Mouse (Mus musculus) kidney, postnatal 25 days (tissue): Measurements from ENCODE around the gene Rapgefl1.

Source experiments
- DNase-seq, 2 experiments: peaks; one replicate each; pipeline ENCODE4 v3.0.0; 2021; ENCODE audit warnings: mixed read lengths in 2 of 2

The Rapgefl1 gene

DNA sequence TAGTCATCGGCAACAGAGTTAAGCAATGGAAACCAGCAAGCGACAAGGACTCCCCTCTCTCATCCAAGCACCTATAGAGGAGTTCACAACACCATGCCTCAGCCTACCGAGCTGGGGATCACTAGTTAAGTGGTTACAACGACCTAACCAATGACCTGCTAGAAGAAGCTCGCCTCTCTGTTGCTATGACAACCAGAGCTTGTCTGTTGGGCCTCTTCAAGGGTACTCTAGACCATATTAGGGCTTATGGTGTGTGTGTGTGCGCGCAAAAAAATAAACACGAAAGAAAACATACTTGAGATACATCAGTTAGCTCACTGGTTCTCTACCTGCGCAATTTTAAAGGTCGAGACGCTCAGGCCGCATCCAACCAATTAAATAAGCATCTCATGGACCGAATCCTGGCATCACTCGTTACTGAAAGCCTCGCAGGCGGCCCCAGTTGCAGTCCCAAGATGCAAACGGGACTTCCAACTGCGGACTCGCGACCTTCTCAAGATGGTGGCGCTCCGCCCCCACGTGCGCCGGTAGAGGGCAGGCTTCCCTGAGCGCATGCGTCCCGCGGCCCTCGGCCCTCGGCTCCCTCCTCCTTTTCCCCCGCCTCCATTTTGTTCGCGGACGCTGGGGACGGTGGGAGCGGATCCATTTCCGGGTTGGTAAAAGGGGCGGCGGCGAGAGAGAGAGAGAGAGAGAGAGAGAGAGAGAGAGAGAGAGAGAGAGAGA lies 26.6 kb downstream of the Rapgefl1 start, which contains the start of gene Wipf2:
TSS of gene Wipf2 (plus strand) at position 611 of the 723 bp plus-strand sequence.
- peak; percentile 97 for DNase-seq

DNA sequence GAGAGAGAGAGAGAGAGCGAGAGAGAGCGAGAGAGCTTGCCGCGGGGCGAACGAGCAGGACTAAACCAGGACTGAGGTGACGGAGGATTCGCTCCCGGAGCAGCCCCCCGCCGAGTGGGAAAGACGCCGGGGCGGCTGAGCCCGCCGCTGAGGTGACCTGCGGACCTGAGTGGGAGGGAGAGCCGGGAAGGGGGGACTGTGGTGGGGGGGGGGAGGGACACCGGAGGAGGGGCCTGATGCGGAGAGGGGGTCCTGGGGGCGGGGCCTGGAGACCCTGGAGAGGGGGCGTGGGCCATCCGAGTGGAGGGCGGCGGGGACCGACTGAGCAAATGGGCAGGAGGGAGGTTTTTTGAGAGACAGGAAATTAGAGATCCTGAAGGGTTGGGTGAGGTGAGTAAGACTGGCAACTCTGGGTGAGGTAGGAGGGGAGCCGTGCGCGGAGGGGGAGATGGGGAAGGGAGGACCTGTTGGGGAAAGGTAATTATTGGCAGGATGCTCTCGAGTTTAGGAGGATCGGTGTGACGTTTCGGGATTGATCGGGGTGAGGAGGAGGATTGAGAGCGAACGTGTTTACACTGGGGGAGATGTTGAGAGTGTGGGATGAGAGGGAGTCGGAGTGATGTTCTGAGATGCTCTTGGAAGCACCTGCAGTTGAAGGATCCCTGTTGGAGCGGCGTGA lies 27.3 kb downstream of the Rapgefl1 start:
- DNase-seq: no peak

DNA sequence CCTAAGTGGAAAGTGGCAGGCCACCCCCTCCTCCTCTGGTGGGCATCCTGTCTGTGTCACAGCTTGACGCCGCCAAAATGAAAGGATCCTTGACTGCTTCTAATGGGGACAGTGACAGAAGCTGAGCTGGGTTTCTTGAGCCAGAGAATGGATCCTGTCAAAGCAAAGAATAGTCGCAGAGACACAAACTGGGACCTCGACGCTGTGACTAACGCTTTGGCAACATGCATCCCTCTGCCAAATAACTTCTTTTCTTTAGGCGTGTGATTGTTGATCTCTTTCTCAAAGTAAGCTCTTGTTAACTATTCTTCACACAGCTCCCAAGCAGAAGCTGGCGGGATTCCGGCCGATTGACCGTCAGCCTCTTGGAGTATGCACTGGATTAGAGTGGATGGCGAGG lies 30.7 kb downstream of the Rapgefl1 start:
- no peak for DNase-seq

DNA sequence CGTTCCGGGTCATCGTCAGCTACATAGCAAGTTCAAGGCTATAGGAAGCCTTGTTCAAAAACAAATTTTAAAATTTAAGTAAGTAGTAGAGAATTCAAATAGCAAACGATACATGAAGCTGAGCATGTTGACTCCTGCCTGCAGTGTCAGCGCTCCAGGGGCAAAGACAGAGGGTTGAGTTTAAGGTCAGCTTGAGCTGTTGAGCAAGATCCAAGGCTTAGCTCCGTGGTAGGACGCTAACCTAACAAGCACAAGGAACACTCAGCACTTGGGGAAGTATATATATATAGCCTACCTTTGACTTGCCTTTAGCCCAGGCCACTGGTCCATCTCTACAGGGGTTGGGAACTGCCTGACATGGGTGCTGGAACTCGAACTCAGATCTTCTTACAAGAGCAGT lies 33.3 kb downstream of the Rapgefl1 start:
- DNase-seq: no peak

DNA sequence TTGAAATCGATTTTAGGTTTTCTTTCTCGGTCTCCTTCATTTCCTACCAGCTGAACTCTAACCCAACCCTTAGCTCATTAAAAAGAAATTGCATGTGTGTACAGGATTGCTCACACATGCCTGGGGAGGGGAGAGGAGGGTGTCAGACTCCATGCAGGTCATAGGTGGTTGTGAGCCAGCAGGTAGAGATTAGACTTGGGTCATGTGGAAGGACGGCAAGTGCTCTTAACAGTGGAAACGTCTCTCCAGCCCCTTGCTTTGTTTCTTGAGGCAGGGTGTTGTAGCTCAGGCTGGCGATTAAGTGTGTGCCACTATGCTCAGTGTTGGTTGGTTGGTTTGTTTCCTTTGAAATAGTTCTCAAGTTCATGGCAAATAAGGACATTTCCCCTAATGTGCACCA lies 34.2 kb downstream of the Rapgefl1 start:
- no peak for DNase-seq

DNA sequence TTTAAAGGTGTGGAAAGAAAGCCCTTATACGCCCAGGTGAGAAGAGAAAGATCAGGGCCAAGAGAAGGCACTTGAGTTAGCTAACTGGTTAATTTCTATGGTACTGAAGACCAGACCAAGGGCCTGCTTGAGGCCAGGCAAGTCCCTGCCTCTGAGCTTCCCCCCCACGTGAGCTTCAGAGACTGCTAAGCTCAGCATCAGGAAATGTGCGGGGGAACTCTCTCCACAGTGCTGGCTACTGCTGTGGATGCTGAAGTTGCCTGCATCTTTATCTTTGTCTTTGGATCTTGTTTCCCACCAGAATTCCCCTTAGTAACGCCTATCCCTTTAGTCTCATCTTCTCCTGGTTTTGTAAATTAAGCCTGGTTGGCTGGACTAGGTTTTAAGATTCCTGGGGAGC lies 34.8 kb downstream of the Rapgefl1 start:
- no peak for DNase-seq

DNA sequence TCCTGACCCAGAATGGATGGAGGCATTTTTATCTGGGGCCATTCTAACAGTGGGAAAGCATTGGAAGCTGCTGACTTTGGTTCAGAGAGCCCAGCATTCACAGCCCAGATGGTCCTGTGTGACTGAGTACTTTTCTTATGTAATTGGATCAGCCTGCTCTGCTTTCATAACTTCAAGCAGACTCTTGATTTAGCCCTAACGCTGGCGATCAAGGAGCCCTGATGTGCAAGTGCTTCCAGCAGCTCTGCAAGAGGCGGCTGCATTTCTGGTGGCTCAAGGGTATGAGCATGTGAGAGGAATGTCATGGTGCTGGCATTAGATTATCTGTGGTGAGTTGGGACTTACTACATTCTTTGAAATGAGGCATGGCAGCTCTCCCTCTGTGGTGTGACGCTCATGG lies 35.5 kb downstream of the Rapgefl1 start:
- no peak for DNase-seq

DNA sequence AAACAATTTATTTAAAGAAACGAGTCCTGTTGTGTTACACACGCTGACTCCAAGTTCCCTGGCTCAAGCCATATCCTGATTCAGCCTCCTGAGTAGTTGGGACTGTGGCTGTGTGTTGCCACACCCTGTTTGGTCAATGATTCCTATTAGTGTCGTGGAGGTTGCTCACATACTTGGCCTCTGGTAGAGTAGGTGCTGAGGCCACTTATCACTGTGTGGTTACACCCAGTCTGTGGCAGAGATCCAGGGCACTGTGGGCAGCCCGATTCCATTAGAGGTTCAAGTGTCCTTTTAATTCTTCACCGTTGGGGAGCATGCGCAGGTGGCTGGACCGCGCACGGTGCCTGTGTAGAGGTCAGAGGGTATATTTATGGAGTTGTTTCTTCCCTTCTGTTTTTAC lies 37.3 kb downstream of the Rapgefl1 start:
- peak; percentile 14 to 47 for DNase-seq

DNA sequence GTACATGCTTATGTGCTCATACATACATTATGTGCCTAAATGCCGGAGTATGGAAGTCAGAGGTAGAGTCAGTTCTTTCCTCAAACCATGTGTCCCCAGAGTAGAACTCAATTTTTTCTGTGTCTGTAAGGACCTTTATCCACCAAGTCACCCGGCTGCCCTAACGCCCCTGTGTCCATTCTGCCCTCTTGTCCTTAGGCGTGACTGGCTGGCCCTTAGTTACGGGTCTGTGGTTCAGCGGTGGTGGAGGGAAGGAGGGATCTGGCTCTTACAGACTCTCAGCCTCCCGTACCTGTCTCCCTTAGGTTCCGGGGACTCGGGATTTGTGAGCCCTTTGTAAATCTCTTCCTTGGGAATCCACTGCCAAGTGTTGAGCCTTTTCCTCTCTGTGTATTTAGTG lies 40.4 kb downstream of the Rapgefl1 start:
- peak; percentile 61 to 87 for DNase-seq

DNA sequence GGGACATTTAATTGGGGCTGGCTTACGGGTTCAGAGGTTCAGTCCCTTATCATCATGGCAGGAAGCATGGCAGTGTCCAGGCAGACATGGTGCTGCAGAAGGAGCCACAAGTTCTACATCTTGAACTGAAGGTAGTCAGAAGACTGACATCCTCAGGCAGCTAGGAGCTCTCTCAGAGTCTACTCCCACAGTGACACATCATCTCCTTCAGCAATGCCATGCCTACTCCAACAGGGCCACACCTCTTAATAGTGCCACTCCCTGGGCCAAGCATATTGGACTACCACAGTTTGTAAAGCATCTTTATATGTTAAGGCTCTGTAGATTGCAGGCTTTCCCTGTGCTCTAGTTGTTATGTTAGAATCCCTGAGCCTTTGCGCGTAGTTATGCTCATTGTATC lies 51.1 kb downstream of the Rapgefl1 start:
- no peak for DNase-seq

DNA sequence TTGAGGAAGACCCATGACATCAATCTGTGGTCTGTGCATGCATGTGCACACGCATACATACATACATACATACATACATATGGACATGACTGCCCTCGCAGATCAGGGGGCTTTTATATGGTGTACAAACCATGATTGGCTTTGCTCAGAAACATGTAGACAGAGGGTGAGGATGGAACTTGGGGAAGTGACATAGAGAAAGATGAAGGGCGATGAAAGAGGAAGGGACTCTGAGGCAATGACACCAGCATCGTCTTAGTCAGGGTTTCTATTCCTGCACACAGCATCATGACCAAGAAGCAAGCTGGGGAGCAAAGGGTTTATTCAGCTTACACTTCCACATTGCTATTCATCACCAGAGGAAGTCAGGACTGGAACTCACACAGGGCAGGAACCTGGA lies 52.5 kb downstream of the Rapgefl1 start:
- no peak for DNase-seq

DNA sequence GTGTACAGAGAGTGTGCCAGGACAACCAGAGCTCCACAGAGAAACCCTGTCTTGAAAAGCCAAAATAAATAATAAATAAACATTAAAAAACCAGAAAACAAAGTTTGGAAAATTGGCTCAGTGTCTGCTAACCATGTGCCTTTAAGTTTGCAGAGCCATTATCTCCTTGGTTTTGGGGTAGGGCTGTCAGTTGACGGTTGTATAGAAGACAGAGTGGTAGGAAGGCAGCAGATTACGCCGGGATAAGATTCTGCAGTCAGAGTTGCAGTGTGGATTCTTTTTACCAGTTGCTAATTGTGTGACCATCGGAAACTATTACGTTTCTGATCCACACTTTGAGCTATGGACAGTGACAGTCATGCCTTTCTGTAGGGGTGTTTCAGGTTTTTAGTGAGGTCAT lies 53.4 kb downstream of the Rapgefl1 start:
- no peak for DNase-seq

DNA sequence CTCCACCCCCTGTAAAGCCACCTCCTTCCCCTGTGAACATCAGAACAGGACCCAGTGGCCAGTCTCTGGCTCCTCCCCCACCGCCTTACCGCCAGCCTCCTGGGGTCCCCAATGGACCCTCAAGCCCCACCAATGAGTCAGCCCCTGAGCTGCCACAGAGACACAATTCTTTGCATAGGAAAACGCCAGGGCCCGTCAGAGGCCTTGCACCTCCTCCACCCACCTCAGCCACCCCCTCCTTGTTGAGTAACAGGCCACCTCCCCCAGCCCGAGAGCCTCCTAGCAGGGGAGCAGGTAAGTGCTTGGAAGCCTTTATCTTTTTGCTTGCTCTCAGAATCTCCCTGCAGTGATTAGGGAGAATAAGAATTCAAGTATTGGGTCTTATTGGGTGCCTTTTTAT lies 55.8 kb downstream of the Rapgefl1 start:
- no peak for DNase-seq

DNA sequence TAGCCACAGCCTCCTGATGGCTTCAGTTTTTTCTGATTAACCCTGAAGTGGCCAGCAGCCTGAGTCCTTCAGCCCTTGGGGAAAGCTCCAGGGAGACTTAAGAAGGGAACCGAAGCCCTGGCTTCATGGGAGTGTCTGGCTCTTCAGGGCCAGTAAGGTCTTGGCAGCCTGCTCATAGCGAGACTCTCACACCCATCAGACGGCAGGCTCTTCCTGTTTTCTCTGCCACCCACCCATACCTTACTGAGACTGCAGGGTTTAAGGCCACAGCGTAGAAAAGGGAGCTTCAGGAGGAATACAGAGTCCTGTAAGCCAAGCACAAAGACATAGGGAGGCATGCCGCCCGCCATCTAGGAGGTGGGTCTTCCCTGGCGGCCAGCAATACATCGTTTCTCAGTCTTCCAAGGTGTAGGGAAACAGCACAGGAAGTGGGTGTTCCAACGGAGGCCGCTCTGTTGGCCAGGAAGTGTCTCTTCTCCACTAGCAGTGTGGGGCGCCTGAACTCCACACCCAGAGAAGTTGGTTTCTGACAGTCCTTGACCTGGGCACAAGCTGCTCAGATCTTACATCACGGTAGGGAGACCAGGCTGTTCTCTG lies 64.0 kb downstream of the Rapgefl1 start:
- no peak for DNase-seq

DNA sequence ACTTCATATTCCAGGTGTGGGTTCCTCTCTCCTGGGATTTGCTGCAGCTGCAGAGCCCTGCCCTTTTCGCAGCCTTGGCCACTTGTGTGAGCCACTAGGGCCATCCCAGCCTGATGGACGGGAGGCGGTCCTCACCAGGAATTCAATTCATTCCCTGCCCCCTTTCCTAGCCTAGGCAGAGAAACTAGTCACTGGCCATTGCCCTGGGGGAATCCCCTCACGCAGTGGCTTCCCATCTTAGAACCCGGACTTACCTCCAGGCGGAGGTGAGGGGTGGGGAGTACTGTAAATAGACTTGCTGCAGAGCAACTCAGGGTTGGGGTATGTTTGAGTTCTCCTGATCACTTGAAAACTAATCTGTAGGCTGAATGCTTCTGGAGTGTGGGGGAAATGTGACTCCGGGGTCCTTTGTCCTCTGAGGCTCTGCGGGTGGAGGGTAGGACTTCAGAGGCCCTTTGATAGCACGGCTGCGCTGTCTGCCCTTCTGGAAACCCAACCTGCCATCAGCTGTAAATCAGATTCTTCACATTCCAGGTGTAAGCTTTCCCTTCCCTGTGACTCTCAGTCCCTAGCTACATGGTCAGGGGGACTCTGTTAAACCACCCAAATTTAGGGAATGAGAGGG lies 66.1 kb downstream of the Rapgefl1 start:
- no peak for DNase-seq
